Mouse (Mus musculus) hindbrain, embryonic 16.5 days (tissue): ENCODE measurements around the gene Vars2. TPM values are rescaled to one million over a fixed set of nuclear protein-coding genes. Genes with fewer than 3 reads are reported as not detected.
A peak's percentile ranks its signal among the peaks of the same experiment; 100 is the strongest.

Experiments
- ATAC-seq: fragments of 200-750 bp; cut with Nextera tagmentation; 2 replicates; pipeline ENCODE4 v1.8.0; 2017; ENCODE audit warnings: moderate TSS enrichment, moderate library complexity
- H3K27ac ChIP-seq: fragments of 300-500 bp; sonication (generic); 2 replicates; pipeline ENCODE4 v1.5.1; 2014; ENCODE audit warnings: low read depth, mild to moderate bottlenecking, control low read depth, low read length, moderate library complexity
- H3K27me3 ChIP-seq: fragments of 300-500 bp; sonication (generic); replicated peaks from 2 replicates; pipeline ENCODE4 v1.6.1; 2014; ENCODE audit warnings: low read length; ENCODE audit not compliant: control insufficient read depth, insufficient read depth
- H3K36me3 ChIP-seq: fragments of 300-500 bp; sonication (generic); 2 replicates; pipeline ENCODE4 v1.6.1; 2014; ENCODE audit warnings: mild to moderate bottlenecking, low read length, moderate library complexity, mixed read lengths; ENCODE audit not compliant: control insufficient read depth, insufficient read depth
- H3K4me1 ChIP-seq: fragments of 300-500 bp; sonication (generic); 2 replicates; pipeline ENCODE4 v1.6.1; 2014; ENCODE audit warnings: low read depth, low read length; ENCODE audit not compliant: control insufficient read depth, insufficient read depth
- H3K4me2 ChIP-seq: fragments of 300-500 bp; sonication (generic); 2 replicates; pipeline ENCODE4 v1.6.1; 2014; ENCODE audit warnings: mild to moderate bottlenecking, low read length, control low read depth, moderate library complexity
- H3K4me3 ChIP-seq: fragments of 300-500 bp; sonication (generic); 2 replicates; pipeline ENCODE4 v1.5.1; 2014; ENCODE audit warnings: mild to moderate bottlenecking, low read length, control low read depth, moderate library complexity
- H3K9ac ChIP-seq: fragments of 300-500 bp; sonication (generic); 2 replicates; pipeline ENCODE4 v1.6.1; 2014; ENCODE audit warnings: low read depth, mild to moderate bottlenecking, control low read depth, low read length, moderate library complexity
- H3K9me3 ChIP-seq: fragments of 300-500 bp; sonication (generic); 2 replicates; pipeline ENCODE4 v1.6.1; 2014; ENCODE audit warnings: mild to moderate bottlenecking, low read length, moderate library complexity; ENCODE audit not compliant: control insufficient read depth
- WGBS: fragments of 180-500 bp; shearing (Covaris S2); extraction: QIAGEN DNeasy Blood & Tissue Kit; methylation state at CpG from one replicate; pipeline ENCODE4 v1.1.7; 2014; 5-methylcytosine and 5-hydroxymethylcytosine counted together
- polyA plus RNA-seq: library from polyadenylated mRNA; unstranded; fragments of >200 nt; fragmentation: Nextera tagmentation; extraction: Ambion mirVana; gene quantifications from 2 replicates; pipeline ENCODE4 v1.2.1, GENCODE M21; 2015

Vars2 gene
- polyA plus RNA-seq, 1 experiment from 2014 or later, result 16.7 TPM

DNA sequence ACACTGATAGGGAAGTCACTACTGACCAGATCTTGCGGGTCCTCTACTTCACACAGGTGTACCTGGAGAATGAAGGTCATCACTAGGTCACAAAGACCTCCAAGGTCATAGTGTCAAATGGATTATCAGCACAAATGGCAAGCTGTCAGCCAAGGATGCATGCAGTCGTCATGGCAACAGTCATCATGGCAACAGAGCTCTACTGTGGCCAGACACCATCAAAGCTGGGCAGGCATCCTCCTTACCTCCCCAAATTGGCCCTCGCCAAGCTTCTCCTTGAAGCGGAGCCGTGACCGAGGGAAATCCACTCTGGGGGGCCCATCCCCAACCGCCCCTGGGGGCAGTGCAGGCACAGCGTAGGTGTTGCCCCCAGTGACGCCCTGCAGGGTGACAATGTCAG is 17.7 kb upstream of the Vars2 start:
- no peak overlapping the region for H3K4me3 ChIP-seq
- 53% methylated on average over 9 of the region's 9 CpGs for WGBS
- no peaks in the 10 kb centered on the region for H3K9me3 ChIP-seq
- peaks cover 3% of the 10 kb centered on the region; the same call in 1 of the 2 replicates for H3K4me1 ChIP-seq
- no peak for ATAC-seq
- no peak overlapping the region for H3K9ac ChIP-seq
- no peak overlapping the region for H3K27ac ChIP-seq
- no peaks in the 10 kb centered on the region for H3K27me3 ChIP-seq
- H3K4me2 ChIP-seq, result no peak overlapping the region
- peaks cover 59% of the 10 kb centered on the region for H3K36me3 ChIP-seq

DNA sequence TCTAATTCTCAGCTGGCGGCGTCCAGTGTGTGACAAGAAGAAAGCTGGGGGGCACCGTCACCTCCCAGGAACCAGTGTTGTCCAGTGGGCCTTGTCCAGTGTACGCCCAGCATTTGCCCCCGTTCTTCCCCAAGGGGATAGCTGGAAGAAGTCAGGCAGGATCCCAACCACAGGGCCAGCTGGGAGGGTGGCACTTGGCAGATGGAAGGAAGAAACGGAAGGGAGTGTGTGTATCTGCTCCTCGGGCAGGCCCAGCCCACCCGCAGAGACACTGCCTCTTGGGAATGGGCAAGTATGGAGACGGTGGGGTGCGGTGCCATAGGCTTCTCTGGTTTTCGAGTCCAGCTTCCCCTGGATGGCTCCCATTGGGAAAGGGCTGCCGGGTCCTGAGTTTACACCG is 14.6 kb upstream of the Vars2 start:
- no peak overlapping the region for H3K4me3 ChIP-seq
- peaks cover 43% of the 10 kb centered on the region for H3K36me3 ChIP-seq
- no peak for ATAC-seq
- WGBS, result 84% methylated on average over 13 of the region's 13 CpGs
- H3K9me3 ChIP-seq, result no peaks in the 10 kb centered on the region
- H3K27me3 ChIP-seq, result no peaks in the 10 kb centered on the region
- H3K27ac ChIP-seq, result no peak overlapping the region
- H3K4me2 ChIP-seq, result no peak overlapping the region
- no peak overlapping the region for H3K9ac ChIP-seq
- peaks cover 3% of the 10 kb centered on the region; the same call in 1 of the 2 replicates for H3K4me1 ChIP-seq

DNA sequence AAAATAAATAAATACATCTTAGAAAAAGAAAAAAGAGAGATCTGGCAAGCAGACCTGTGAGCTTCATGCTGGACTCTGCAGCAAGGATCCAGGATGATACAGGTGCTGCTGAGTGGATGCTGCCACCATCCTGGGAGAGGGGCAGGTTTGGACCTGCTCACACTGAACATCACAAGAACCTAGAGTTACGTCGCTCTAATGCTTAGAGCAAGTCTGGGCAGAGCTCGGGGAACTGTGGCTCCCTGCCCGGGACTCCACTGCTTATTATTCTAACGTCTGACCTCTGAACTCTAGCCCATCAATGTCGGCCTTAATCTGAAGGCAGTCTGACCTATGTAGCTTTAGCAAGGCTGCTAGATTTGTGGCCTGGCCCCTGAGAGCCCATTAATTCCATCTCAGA is 13.2 kb upstream of the Vars2 start:
- no peak overlapping the region for H3K9ac ChIP-seq
- 36% methylated on average over 6 of the region's 6 CpGs for WGBS
- no peak for ATAC-seq
- peaks cover 3% of the 10 kb centered on the region; the same call in 1 of the 2 replicates for H3K4me1 ChIP-seq
- H3K27ac ChIP-seq, result no peak overlapping the region
- H3K4me2 ChIP-seq, result no peak overlapping the region
- H3K4me3 ChIP-seq, result no peak overlapping the region
- peaks cover 35% of the 10 kb centered on the region for H3K36me3 ChIP-seq
- H3K9me3 ChIP-seq, result no peaks in the 10 kb centered on the region
- no peaks in the 10 kb centered on the region for H3K27me3 ChIP-seq

DNA sequence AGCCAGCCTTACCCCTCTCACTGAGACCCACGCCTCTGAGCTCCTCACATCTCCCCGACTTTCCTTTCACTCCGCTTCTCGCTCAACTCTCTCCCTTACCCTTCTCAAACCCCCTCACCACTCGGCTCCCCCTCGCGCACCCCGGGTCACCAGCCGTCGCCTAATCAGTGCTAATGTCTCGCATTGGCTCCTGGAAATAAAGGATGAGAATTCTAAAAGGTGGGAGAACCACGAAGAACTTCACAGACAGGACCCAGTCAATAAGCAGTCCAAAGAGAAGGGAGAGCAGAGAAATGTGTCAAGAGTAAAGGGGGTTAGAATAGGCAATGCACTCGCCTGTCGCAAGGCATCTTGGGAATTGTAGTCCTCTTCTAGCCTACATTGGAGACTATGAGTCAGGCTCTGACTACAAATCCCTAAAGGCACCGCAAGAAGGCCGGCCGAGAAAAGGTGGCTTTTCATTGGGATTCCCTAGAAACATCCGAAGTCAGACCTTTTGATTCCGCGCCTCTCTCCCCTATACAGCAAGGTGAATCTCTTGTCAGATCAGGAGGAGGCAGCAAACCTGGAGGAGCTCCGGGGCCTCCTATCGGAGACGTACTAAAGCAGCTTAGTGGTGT is 6.1 kb upstream of the Vars2 start, which contains the start of gene Gtf2h4:
Gtf2h4 (minus strand) TSS at position 324 of the 620 bp plus-strand sequence.
- Histone ChIP-seq H3K4me2 (peak within 1 kb of the TSS; percentile 57), H3K36me3 (0 out of 2 replicates have a peak, but pooled peaks cover 2% of the 10 kb centered on the region), H3K27me3 (no peaks in the 10 kb centered on the region), H3K4me3 (peak within 1 kb of the TSS; percentile 58), H3K9me3 (no peaks in the 10 kb centered on the region), H3K27ac (no peak within 1 kb of the TSS; the same call in 1 of the 2 replicates), H3K4me1 (peaks cover 8% of the 10 kb centered on the region), H3K9ac (peak within 1 kb of the TSS; percentile 81)
- peak; percentile 98 for ATAC-seq
- 1% methylated on average over 23 of the region's 23 CpGs for WGBS

DNA sequence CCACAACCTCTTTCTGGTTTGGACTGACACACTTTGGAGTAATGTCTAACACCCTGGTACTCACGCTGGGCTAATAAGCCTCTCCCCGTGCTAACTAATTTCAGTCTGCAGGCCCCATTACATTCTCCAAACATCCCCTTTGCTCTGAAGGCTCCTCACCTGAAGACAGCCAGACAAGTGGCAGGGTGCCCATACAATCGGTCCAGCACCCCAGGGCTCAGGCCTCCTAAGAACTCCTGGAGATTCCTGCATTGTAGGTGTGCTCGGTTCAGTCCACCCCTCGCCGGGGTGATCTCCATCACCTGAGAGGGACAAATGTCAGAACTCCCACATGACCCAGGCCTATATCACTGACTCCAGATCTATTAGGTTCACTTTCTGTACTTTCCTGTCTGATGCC is 5.1 kb upstream of the Vars2 start:
- Histone ChIP-seq H3K9me3 (no peaks in the 10 kb centered on the region), H3K9ac (no peak overlapping the region), H3K36me3 (0 out of 2 replicates have a peak, but pooled peaks cover 2% of the 10 kb centered on the region), H3K27ac (no peak overlapping the region), H3K4me2 (no peak overlapping the region), H3K27me3 (no peaks in the 10 kb centered on the region), H3K4me3 (no peak overlapping the region), H3K4me1 (peaks cover 17% of the 10 kb centered on the region)
- WGBS, result 94% methylated on average over 6 of the region's 6 CpGs
- ATAC-seq, result no peak

DNA sequence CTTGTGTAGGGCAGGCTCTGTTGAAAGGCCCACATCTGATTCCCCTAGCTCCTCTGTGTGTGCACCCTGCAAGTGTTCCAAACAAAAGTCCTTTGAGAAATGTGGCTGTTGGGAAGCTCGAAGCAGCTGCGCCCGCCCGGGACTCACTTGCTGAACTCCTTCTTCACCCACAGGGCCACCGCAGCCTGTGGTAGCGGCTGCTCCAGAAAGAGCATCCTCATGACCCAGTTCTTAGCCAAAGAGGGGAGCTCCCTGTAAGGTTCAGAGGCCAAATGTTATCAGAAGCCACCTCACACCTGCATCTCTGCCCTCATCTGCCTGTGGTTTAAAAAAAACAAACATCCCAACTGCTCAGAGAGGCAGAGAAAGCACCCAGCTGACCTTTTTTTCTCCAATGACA is 4.5 kb upstream of the Vars2 start:
- no peak overlapping the region for H3K4me2 ChIP-seq
- no peaks in the 10 kb centered on the region for H3K9me3 ChIP-seq
- no peak overlapping the region for H3K27ac ChIP-seq
- H3K27me3 ChIP-seq, result no peaks in the 10 kb centered on the region
- H3K9ac ChIP-seq, result no peak overlapping the region
- H3K4me3 ChIP-seq, result no peak overlapping the region
- WGBS, result 93% methylated on average over 6 of the region's 6 CpGs
- peaks cover 17% of the 10 kb centered on the region for H3K4me1 ChIP-seq
- no peak for ATAC-seq
- H3K36me3 ChIP-seq, result 0 out of 2 replicates have a peak, but pooled peaks cover 2% of the 10 kb centered on the region

DNA sequence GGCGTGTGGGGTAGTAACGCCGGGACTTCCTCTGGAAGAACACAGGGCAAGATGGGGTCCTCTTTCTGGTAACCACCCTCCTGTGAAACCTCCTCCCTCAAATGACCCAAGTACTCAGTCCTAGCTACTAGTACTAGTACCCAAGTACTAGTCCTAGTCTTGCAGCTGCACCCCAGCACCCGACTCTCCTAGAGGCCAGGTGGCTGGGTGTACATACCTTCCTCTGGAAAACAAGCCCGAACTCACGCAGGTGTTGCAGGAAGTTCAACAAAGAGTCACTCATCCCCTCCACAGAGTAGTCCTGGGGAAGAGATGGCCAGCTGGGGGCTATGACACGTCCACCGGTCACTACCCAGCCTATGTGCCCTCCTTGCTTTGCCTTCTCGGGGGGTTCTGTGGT is 2.3 kb upstream of the Vars2 start:
- Histone ChIP-seq H3K27ac (no peak overlapping the region), H3K27me3 (no peaks in the 10 kb centered on the region), H3K36me3 (0 out of 2 replicates have a peak, but pooled peaks cover 2% of the 10 kb centered on the region), H3K4me3 (no peak overlapping the region), H3K9me3 (no peaks in the 10 kb centered on the region), H3K4me1 (peaks cover 25% of the 10 kb centered on the region), H3K9ac (no peak overlapping the region), H3K4me2 (no peak overlapping the region)
- 95% methylated on average over 9 of the region's 9 CpGs for WGBS
- ATAC-seq, result no peak

DNA sequence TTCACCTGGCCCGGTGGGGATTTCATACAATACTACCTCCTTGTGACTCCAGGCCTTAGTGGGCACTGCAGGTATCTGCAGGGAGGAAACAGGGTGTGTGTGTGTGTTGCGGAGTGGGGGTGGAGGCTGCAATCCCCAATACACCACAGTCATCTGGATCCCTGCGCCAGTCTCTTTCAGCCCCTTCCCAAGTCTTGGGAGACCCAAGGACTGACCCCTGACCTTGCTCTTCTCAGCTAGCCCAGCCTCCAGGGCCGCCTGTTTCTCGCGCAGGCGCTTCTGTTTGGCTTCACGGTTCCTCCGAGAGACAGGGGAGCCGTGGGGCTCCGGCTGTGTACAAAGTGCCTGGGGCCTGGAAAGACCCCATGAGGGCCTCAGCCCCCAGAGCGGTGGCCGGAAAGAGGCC is 538 bp downstream of the Vars2 start:
- H3K27me3 ChIP-seq, result no peaks in the 10 kb centered on the region
- peak; percentile 54 for ATAC-seq
- 6% methylated on average over 13 of the region's 13 CpGs for WGBS

DNA sequence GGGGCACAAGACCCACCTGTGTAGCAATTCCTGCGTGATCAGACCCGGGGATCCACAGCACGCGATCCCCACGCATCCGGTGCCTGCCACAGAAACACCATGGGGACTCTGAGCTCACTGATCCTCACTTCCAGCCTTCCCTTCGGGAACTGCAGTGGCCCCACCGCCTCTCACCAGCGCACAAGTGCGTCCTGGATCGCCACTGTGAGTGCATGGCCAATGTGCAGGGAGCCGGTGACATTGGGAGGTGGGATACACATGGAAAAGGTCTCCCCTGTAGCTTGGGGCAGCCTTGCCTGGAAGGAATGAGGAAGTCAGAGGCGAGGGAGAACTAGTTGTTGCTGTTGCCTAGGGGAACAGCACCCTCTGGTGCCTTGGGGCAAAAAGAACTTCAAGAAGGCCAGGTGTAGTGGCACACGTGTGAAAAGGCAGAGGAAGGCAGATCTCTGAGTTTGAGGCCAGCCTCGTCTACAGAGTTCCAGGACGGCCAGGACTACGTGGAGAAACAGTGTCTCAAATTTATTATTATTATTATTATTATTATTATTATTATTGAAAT is 1.4 kb downstream of the Vars2 start:
- no peaks in the 10 kb centered on the region for H3K9me3 ChIP-seq
- H3K4me1 ChIP-seq, result peaks cover 16% of the 10 kb centered on the region
- no peak overlapping the region for H3K27ac ChIP-seq
- ATAC-seq, result no peak
- H3K4me2 ChIP-seq, result no peak overlapping the region
- WGBS, result 77% methylated on average over 17 of the region's 17 CpGs
- H3K27me3 ChIP-seq, result no peaks in the 10 kb centered on the region
- H3K36me3 ChIP-seq, result peaks cover 10% of the 10 kb centered on the region
- H3K4me3 ChIP-seq, result no peak overlapping the region
- H3K9ac ChIP-seq, result no peak overlapping the region

More for the DNA sequence above, 538 bp downstream of the Vars2 start:
- peak overlapping the region; percentile 88 for H3K27ac ChIP-seq
- H3K4me1 ChIP-seq, result peaks cover 16% of the 10 kb centered on the region
- H3K9me3 ChIP-seq, result no peaks in the 10 kb centered on the region
- H3K36me3 ChIP-seq, result peaks cover 10% of the 10 kb centered on the region; the same call in 1 of the 2 replicates
- peak overlapping the region; percentile 91 for H3K4me2 ChIP-seq
- H3K9ac ChIP-seq, result peak overlapping the region; percentile 89
- peak overlapping the region; percentile 83 for H3K4me3 ChIP-seq
